Mouse (Mus musculus): Measurements from ENCODE around the gene Ppp4r4. TPM values are rescaled to one million over a fixed set of nuclear protein-coding genes. Genes with fewer than 3 reads are reported as not detected.
"Not testable (repeated sequence)": the region's sequence is repeated elsewhere in the genome, so short reads cannot be mapped to it uniquely, and the experiment has no call there.

Gene Ppp4r4
- total RNA-seq, 2 experiments from 2014 or later = 47.8 to 50.5 TPM

GRCm38 (mm10) chr12:103657991-103658390 is 125.9 kb downstream of the Ppp4r4 start:
- TF ChIP-seq CTCF (conservative IDR thresholded peaks at IDR 0.05) = no peak
- Histone ChIP-seq H3K27ac (no peak overlapping the region), H3K4me3 (no peak overlapping the region)
- no peak for DNase-seq (ENCODE audit: low spot score in 2 of 2)

DNA sequence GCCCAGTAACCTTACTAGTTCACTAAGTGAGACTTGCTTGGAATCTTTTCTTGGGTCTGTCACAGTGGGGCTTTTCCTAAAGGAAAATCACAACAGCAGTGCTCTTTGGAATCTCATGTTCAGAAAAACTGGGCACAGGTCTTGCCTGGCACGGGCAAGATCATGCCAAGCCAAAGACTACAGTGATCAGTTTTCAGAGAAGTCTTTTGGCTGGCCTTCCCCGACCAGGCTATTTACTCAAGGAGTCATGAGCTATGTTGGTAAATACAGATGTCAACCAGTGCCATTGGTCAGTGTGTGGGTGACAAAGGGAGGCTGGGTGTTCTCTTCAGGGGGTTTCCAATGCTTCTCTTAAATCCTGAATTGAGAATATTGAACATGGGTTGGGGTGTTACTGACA is 127.1 kb downstream of the Ppp4r4 start:
- Histone ChIP-seq H3K27ac (no peak overlapping the region), H3K4me3 (no peak overlapping the region)
- no peak for TF ChIP-seq CTCF (conservative IDR thresholded peaks at IDR 0.05)
- no peak for DNase-seq (ENCODE audit: low spot score in 2 of 2)

- DNase-seq (ENCODE audit: low spot score in 2 of 2) = no peak
- Histone ChIP-seq H3K4me3 (no peak overlapping the region), H3K27ac (no peak overlapping the region)
- no peak for TF ChIP-seq CTCF (conservative IDR thresholded peaks at IDR 0.05)
Measured at GRCm38 (mm10) chr12:103660076-103660475, 128.0 kb downstream of the Ppp4r4 start.

GRCm38 (mm10) chr12:103662053-103662452 is 130.0 kb downstream of the Ppp4r4 start:
- not testable (repeated sequence) for H3K4me3 ChIP-seq

More at GRCm38 (mm10) chr12:103662053-103662452, 130.0 kb downstream of the Ppp4r4 start:
- DNase-seq (ENCODE audit: low spot score in 2 of 2); H3K27ac ChIP-seq: not testable (repeated sequence)

Other genes with a start within 250 kb of the Ppp4r4 start
- gene Fam181a, start 221.3 kb upstream of the Ppp4r4 start, total RNA-seq (2021) = 1 to 10 TPM; 1.5 to 2.3 TPM
- 1 to 10 TPM; 2.0 to 2.3 TPM for gene Asb2, start 176.3 kb upstream of the Ppp4r4 start, total RNA-seq (2021)
- 10 to 100 TPM; 45.2 to 48.6 TPM for gene Otub2, start 143.6 kb upstream of the Ppp4r4 start, total RNA-seq (2021)
- gene 9330161L09Rik, start 124.5 kb upstream of the Ppp4r4 start, total RNA-seq (2021) = 1 to 10 TPM; 3.5 to 4.0 TPM
- 100 to 1,000 TPM; 235 to 239 TPM for gene Ddx24, start 106.5 kb upstream of the Ppp4r4 start, total RNA-seq (2021)
- 100 to 1,000 TPM in 1 of 2 experiments, 10 to 100 TPM in 1; 97.3 to 106 TPM for gene Ifi27, start 98.1 kb upstream of the Ppp4r4 start, total RNA-seq (2021)
- under 1 TPM; 0.91 to 0.92 TPM for gene Ifi27l2a, start 88.6 kb upstream of the Ppp4r4 start, total RNA-seq (2021)
- gene Ifi27l2b, start 75.1 kb upstream of the Ppp4r4 start, total RNA-seq (2021) = not detected
- under 1 TPM in 1 of 2 experiments, not detected in 1; 0.10 TPM for gene Serpina10, start 99.2 kb downstream of the Ppp4r4 start, total RNA-seq (2021)
- gene Serpina6, start 124.9 kb downstream of the Ppp4r4 start, total RNA-seq (2021) = not detected
- not detected for gene Serpina16, start 143.9 kb downstream of the Ppp4r4 start, total RNA-seq (2021)
- gene Serpina1f, start 163.2 kb downstream of the Ppp4r4 start, total RNA-seq (2021) = not detected
- not detected for gene Serpina1d, start 241.3 kb downstream of the Ppp4r4 start, total RNA-seq (2021)